Mouse (Mus musculus) mouse embryonic stem cell (cell line): ENCODE measurements around the gene Spout1.
"Not testable (repeated sequence)": the region's sequence is repeated elsewhere in the genome, so short reads cannot be mapped to it uniquely, and the experiment has no call there.

Experiments
- in situ Hi-C, 2 experiments: fragments of 300-500 bp; cut with MboI; formaldehyde crosslinking; loops; 1 replicate in 1 of 2; 3 replicates in 1 of 2; pipeline ENCODE4 v1.14.3; 2019 to 2020; ENCODE audit warnings: low sequenced_read_pairs in 2 of 2, low pct_unique_long_range_greater_than_20kb in 1 of 2, mixed read lengths in 1 of 2; ENCODE audit not compliant: unreplicated experiment in 1 of 2

Spout1 gene

DNA sequence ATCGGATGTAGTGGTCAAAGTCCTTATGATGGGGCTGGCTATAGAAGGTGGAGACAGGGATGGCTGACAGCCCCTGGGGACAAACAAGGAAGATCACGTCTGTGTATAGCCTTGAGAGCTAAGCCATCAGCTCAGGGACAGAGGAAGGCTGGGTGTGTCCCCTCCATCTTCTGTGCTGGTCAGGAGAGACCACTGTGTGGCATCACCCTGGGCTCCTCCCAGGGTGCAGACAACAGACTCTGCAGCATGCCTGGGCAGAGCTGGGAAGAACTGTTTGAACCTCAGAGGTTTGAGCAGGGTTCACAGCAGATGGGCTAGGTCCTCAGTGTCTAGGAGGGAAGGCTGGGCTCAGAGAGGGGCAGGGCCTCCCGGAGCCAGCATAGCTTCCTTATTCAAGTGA, 7.4 kb upstream of the Spout1 start:
- in situ Hi-C loops, result no loop called here

DNA sequence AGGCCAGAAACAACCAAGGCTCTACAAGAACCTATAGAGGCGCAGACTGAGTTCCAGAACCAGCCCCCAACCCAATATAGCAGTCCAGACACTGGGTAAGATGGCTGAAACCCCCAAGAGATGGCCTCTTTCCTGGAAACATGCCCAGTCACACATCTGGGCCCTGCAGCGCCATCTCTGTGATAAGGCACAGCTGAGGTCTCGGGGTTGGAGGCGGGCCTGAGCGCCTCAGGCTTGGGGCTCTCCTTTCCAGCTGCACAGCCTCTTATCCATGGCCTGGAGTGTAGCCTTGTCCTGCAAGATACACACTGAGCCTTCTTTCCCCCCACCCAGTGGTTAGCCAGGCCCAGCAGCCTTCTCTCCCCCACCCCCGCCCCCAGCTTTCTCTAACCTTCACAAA, 7.0 kb upstream of the Spout1 start:
- in situ Hi-C loops, result no loop called here

GRCm38 (mm10) chr2:30183721-30184120, 5.5 kb upstream of the Spout1 start:
- in situ Hi-C loops, result no loop called here

DNA sequence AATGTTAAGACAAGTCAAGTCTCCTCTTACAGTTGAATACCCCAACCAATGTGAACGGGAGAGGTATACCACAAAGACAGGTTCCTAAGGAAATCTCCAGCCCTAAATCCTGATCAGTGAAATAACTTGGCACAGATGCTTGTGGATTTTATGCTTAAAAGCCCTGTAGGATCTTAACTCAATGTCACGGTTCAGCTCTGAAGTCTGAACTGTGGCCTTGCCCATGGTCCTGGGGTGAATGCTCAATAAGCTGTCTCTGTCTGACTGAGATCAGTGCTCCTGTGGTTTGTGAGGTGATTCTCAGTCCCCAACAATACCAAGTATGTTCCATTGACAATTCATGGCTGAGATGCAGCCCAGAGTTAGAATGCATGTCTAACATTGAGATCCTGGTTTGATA, 4.2 kb upstream of the Spout1 start:
- in situ Hi-C loops, result no loop called here

DNA sequence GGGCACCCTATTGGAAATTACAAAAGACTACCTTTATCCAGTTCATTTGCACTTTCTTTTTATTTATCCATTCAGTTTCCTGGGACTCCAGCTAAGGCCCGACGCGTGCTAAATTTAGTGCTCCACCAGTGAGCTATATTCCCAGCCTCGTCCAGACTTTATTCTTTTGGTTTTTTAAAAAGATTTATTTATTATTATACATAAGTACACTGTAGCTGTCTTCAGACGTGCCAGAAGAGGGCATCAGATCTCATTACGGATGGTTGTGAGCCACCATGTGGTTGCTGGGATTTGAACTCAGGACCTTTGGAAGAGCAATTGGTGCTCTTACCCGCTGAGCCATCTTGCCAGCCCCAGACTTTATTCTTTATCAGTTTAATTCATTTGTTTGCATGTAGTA, 452 bp upstream of the Spout1 start:
- in situ Hi-C loops, result not testable (repeated sequence)

- in situ Hi-C loops, result no loop called here
Observed at GRCm38 (mm10) chr2:30176561-30176960, 1.7 kb downstream of the Spout1 start.

GRCm38 (mm10) chr2:30175897-30176296, 2.4 kb downstream of the Spout1 start:
- in situ Hi-C loops, result no loop called here

DNA sequence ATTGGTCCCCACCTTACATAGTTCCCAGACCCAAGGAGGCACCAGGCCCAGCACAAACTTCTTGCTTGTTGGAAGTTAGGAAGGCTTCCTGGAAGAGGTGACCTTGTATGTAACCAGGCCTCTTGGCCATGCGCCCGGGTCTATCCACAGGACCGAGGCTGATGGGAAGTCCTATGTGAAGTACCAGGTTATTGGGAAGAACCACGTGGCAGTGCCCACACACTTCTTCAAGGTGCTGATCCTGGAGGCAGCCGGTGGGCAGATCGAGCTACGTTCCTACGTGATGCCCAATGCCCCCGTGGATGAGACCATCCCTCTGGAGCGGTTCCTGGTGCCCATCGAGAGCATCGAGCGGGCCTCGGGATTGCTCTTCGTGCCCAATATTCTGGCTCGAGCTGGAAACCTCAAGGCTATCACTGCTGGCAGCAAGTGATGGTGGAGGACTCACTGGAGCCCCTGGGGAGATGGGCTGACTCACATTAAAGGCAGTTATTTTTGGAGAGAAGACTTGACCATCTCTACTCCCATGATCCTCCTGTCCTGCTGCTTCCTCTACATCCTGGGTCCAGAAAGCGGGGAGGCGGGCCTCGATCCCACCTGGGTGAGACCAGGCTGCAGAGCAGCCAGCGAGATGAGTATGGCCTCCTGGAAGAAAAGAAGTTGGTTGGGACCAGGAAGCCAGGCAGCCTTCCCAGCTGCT, 4.6 kb downstream of the Spout1 start:
- in situ Hi-C loops, result loop anchor here in 1 of 2 experiments (5.0 kb wide), 1 partner anchor 34 kb away; the partner anchor contains the start of gene Kyat1

DNA sequence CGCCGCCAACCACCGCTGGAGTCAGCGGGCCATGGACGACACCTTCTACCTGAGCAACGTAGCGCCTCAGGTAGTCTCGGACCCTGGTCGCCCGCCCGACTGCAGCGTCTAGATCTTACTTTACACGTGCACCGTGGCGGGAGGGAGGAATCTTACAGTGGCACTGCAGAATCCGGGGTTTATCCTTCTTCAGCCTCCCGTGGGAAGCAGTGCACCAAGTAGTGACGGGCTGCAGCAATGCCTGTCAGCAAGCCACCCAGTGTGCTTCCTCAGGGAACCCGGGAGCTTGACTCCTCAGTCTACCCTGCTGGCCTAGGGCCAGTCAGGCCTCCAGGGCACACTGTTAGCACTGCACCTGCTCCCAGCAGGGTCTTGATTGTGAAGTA, 6.3 kb downstream of the Spout1 start:
- in situ Hi-C loops, result loop anchor here in 1 of 2 experiments (5.0 kb wide), 1 partner anchor 35 kb away; the partner anchor contains the start of gene Kyat1

DNA sequence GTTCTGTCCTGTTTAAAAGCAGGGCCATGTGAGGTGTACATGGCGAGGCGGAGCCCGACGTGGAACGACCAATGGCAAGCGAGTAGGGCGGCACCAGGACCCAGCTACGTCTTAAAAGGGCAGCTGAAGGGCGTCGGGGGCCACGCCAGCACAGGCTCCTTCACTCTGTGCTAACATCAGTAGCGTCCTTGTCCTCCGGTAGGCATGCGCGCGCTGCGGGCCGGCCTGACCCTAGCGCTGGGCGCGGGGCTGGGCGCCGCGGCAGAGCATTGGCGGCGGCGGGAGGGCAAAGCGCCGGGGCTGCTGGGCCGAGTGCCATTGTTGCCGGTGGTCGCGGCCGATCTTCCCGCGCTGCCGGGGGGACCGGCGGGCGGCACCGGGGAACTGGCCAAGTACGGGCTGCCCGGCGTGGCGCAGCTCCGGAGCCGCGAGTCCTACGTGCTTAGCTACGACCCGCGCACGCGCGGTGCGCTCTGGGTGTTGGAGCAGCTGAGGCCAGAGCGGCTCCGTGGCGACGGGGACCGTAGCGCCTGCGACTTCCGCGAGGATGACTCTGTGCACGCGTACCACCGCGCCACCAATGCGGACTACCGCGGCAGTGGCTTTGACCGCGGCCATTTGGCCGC, 6.8 kb downstream of the Spout1 start, which contains the start of gene Endog:
TSS of gene Endog (plus strand) at position 123 of the 626 bp plus-strand sequence.
- in situ Hi-C loops, result loop anchor here in 1 of 2 experiments (5.0 kb wide), 1 partner anchor 36 kb away; the partner anchor contains the start of gene Kyat1

DNA sequence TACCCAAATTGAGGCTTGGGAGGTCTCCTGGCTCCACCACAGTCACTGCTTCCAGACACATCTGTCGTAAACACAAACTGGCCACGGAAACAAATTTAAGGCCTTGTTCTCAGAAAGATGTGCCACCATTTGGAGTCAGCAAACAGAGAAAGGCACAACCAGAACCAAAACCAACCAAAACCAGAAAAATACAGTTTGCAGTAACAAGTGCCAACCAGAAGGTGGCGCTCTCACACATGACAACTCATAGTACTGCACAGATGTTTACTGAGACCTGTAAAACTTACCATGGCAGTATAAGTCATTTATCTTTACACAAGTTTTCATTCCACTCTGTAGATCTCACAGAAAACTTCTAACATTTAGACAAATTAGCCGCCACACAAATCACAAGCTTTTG, 11.6 kb downstream of the Spout1 start:
- in situ Hi-C loops, result no loop called here

DNA sequence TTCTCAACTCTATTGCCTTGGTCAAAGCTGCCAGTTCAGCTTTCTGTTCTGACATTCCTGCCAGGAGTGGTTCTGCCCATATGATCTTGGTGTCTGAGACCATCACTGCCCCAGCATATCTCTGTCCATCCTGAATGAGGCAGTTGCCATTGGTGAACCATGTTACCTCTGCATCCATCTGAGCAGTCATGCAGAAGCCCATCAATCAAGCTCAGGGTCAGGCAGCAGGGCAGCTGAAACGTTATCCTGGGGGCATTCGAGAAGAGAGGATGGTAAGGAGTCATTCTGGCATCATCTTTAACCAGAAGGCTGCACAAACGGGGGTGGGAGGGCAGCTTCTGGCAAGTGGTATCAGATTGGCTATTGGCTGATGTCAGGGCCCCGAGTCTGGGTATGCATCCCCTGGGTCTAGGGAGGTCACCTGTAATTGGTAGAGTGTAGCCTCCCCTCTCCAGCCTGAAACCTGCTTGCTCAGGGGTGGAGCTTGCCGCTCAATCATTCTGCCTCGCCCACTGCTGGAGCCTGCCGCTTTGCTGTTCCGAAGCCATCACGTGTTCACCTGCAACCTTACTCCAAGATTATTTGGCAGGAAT, 13.8 kb downstream of the Spout1 start:
- in situ Hi-C loops, result loop anchor here in 1 of 2 experiments (5.0 kb wide), 1 partner anchor 57 kb away; no protein-coding TSS in a partner anchor

- in situ Hi-C loops, result loop anchor here in 1 of 2 experiments (5.0 kb wide), 1 partner anchor 55 kb away; no protein-coding TSS in a partner anchor
Observed at GRCm38 (mm10) chr2:30161809-30162208, 16.4 kb downstream of the Spout1 start.

- in situ Hi-C loops, result loop anchor here (5.0 kb wide), 1 partner anchor 53 kb away; no protein-coding TSS in a partner anchor
Observed at GRCm38 (mm10) chr2:30159871-30160270, 18.4 kb downstream of the Spout1 start.

GRCm38 (mm10) chr2:30152616-30153015, 25.6 kb downstream of the Spout1 start:
- in situ Hi-C loops, result no loop called here

DNA sequence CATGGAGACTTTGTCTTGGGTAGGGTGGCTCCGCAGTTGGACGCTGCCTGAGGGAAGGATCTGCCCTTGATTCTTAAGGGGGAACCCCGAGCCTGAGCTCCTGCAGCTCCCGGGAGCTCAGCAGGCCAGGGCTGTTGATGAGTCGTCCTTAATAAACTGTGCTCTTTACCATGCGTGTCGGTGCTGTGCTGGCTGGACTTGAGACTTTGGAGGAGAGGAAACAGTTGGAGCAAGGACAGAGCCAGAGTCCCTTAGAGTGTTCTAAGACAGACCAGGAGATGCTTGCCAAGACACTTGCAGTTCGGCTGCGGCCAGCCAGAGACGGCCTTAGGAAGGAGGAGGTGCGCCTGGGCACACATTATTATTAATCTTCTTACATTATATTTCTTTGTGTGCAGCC, 26.4 kb downstream of the Spout1 start:
- in situ Hi-C loops, result no loop called here

- in situ Hi-C loops, result no loop called here
Observed at GRCm38 (mm10) chr2:30147466-30147865, 30.8 kb downstream of the Spout1 start.

GRCm38 (mm10) chr2:30144436-30144835, 33.8 kb downstream of the Spout1 start:
- in situ Hi-C loops, result no loop called here

- in situ Hi-C loops, result not testable (repeated sequence)
Observed at GRCm38 (mm10) chr2:30140021-30140420, 38.2 kb downstream of the Spout1 start.
